Mouse (Mus musculus) adrenal gland, postnatal 36 days (tissue): ENCODE data around the gene Ogfr. TPM values are rescaled to one million over a fixed set of nuclear protein-coding genes. Genes with fewer than 3 reads are reported as not detected.

Experiments used
- DNase-seq, 2 experiments: peaks; one replicate each; pipeline ENCODE4 v3.0.0; 2021; ENCODE audit warnings: mixed read lengths in 1 of 2
- long read RNA-seq, 2 experiments: library from polyadenylated mRNA; stranded (forward); transcript quantifications; one replicate each; pipeline ENCODE4 v2.0.0; 2021; ENCODE audit warnings: borderline sequencing depth in 2 of 2
- total RNA-seq, 2 experiments: library from RNA; stranded (reverse); gene quantifications; 2 replicates each; pipeline ENCODE4 v1.2.3; 2021

Gene Ogfr
- total RNA-seq = 10 to 100 TPM; 43.5 to 45.4 TPM
- long read RNA-seq, experiment 1, transcript Ogfr-201 (7 exons, 2,449 nt) = major isoform, 42 of 56 reads
- long read RNA-seq, experiment 1, partial matches to known transcripts = 5 of 56 reads
- long read RNA-seq, experiment 1, other reads (novel, unspliced or antisense) = 9 of 56 reads
- long read RNA-seq, experiment 2, transcript Ogfr-201 (7 exons, 2,449 nt) = major isoform, 21 of 31 reads
- long read RNA-seq, experiment 2, partial matches to known transcripts = 6 of 31 reads
- long read RNA-seq, experiment 2, other reads (novel, unspliced or antisense) = 4 of 31 reads

DNA sequence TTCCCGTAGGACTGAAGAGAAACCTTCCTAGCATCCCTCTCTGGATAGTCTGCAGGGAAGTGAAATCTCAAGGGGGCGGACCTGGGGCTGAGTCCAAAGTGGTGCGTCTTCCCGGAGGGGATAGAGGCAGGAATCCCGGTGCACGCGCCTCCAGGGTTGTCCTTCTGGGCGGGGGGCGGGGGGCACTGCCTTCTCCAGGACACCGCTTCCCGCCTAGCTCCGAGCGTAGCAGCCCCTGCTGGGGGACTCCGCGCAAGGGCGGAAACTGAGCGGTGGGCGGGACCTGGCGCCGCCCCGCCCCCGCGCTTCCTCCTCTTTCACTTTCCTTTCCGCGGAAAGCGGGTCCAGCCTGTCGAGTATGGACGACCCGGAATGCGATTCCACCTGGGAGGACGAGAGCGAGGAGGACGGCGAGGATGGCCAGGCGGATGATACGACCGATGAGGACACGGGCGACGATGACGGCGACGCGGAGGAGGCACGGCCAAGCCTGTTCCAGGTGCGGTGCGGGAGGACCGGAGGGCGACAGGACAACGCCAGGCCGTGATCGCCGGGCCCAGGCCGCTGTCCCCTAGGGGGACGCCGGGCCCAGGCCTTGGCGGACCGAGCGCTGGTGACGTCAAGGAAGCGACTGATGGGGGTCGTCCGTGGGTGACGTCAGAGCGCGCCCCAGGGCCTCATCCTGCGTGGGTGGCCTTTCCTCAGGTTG, at the start of gene Ogfr:
TSS of gene Ogfr (plus strand) at position 123 of the 709 bp plus-strand sequence.
- DNase-seq = peak; percentile 85 to 90

DNA sequence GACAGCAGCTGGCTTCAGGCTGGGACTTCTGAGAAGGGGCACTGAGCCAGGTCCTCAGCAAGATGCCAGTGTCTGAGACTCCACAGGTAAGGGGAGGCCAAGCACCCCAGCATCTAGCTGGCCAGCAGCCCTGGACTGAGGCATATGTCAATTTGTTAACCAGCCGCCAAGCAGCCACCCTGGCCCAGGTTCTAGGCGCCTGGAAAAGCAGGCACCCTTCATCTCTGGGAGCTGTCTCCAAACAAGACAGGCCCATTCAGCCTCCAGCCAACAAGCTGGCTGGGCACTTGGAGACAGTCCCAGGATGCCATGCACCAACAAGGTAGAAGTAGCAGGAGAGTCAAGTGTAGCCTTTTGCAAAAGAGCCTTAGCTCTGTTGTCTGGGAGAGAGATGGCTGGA, 45.4 kb upstream of the Ogfr start:
- DNase-seq = no peak

- DNase-seq = peak in 1 of 2 experiments; percentile 11
Observed at GRCm38 (mm10) chr2:180545046-180545445, 44.0 kb upstream of the Ogfr start.

DNA sequence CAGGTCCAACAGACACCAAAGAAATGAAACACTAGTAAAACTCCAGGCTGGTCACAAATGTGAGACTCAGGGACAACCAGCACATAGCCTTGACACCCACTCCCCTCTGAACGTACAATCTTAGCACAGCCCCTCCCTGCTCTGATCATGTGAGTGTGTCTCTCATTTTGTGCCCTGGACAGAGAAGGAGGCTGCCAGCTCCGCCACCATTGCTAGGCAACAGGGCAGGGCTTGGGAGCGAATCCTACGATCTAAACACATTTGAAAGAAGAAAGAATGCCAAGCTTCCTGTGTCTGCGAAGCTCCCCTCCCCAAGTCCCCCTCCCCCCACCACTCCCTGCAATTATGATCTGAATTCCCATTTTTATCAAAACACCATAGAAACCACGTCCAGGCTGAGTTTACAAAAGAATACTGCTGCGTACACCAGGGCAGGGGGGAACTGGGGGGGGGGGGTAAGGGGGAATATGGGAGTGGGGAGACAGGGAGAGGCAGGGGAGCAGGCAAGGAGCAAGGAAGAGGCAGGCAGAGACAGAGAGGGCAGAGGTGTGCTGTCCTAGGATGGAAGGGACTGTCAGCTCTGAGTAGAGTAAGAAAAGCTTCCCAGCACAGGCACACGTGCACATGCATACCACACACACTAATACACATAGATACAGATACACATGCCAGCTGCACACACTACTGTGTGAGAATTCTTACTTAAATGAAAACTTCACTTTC, 41.5 kb upstream of the Ogfr start:
- no peak for DNase-seq

- DNase-seq = no peak
Observed at GRCm38 (mm10) chr2:180552340-180552739, 36.7 kb upstream of the Ogfr start.

DNA sequence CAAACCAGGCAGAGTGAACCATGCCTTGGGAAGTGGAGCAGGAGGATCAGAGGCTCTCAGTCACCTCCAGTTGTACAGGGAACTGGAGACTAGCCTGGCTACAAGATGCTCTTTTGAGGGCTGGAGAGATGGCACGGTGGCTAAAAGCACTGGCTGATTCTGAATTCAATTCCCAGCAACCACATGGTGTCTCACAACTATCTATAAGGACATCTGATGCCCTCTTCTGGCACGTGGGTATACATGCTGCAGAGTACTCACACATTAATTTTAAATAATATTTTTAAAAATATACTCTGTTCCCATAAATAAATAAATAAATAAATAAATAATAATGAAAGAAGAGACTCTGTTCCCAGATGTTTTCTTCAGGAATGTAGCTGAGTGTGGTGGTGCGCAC, 33.8 kb upstream of the Ogfr start:
- no peak for DNase-seq

GRCm38 (mm10) chr2:180556470-180556869, 32.6 kb upstream of the Ogfr start:
- no peak for DNase-seq

GRCm38 (mm10) chr2:180560245-180560644, 28.8 kb upstream of the Ogfr start:
- DNase-seq = no peak

- no peak for DNase-seq
Observed at GRCm38 (mm10) chr2:180562146-180562545, 26.9 kb upstream of the Ogfr start.

GRCm38 (mm10) chr2:180563296-180563695, 25.7 kb upstream of the Ogfr start:
- no peak for DNase-seq

GRCm38 (mm10) chr2:180563841-180564240, 25.2 kb upstream of the Ogfr start:
- DNase-seq = no peak

GRCm38 (mm10) chr2:180566240-180566913, 22.7 kb upstream of the Ogfr start:
- peak; percentile 61 to 81 for DNase-seq

DNA sequence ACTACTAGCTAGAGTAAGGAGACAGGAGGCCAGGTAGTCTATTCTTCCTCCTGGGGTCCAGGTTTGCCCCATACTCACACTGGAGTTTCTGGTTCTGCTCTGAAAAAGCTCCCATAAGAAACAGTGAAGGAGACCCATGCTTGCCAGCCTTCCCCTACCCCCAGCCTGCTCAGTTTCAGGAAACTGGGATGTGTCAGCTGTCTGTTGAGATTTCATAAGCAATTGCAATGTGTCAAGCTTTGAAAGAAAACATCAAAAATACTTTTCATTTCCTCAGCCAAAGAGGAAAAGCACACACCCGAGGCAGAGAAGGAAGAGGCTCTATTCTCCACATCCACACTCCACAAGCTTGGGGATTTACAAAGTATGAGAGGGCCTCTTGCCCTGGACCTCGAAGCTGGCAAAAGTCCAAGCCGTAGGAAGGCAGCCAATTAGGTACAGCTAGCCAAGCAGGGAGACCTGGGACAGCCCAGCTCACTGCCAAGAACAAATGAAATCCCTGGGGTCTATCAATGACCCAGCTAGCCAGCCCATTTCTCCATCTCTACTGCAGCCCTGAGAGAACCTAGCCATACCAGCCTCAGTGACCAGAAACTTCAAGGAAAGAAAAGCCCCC, 19.9 kb upstream of the Ogfr start:
- peak; percentile 49 to 70 for DNase-seq

GRCm38 (mm10) chr2:180576482-180576881, 12.6 kb upstream of the Ogfr start:
- peak; percentile 34 to 38 for DNase-seq

DNA sequence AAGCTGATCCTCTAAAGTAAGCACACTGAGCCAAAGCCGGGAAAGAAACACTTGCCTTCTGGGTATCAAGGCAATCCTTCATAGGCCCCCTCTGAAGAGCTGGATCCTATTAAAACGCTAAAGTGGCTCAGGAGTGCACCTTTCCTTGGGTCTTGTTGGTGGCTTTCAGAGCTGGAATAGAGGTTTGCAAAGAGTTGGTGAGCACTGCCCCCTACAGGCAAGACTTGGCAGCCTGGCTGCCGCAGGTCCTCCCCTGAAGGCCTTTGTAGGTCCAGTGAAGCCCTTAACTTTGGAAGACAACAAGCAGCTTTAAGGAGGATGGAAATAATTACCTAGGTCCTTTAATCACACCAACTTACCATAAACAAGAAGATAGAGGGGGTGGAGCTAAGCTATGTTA, 10.4 kb upstream of the Ogfr start:
- peak; percentile 71 to 85 for DNase-seq

GRCm38 (mm10) chr2:180581002-180581401, 8.0 kb upstream of the Ogfr start, which contains the start of gene Mrgbp:
Mrgbp (plus strand) TSS chr2:180581304.
- peak in 1 of 2 experiments; percentile 12 for DNase-seq

- DNase-seq = peak; percentile 98
Observed at GRCm38 (mm10) chr2:180582481-180583153, 6.4 kb upstream of the Ogfr start.

- no peak for DNase-seq
Observed at GRCm38 (mm10) chr2:180583154-180583507, 5.9 kb upstream of the Ogfr start.

- DNase-seq = no peak
Observed at GRCm38 (mm10) chr2:180588736-180589122, 316 bp upstream of the Ogfr start.

- no peak for DNase-seq
Observed at GRCm38 (mm10) chr2:180597490-180597889, 8.4 kb downstream of the Ogfr start, which contains the start of gene Col9a3. Col9a3 (plus strand) TSS chr2:180597790.

DNA sequence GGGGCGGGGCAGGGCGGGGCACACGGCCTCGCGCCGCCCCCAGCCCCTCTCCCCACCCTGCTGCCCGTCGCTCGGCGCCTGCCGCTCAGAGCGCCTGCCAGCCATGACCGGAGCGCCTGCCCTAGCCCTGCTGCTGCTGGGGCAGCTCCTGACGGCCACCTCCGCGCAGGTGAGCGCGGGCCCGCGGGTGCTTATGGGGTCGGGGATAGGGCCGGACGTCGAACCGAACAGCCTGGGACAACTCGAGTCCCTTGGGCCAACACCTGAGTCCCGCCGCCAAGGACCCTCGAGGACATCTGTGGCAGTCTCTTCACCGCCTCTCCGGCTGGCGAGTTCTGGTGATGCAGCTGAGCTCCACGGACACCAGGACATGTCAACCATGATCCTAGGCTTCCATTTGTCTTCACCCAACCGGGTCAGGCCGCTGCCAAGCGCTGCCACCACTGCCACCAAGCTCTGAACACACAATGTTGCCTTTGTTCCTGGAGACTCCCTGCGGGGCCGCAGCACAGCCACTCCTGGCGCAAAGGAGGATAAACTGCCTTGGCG, 9.2 kb downstream of the Ogfr start:
- no peak for DNase-seq
